Mouse (Mus musculus): ENCODE measurements around the gene Krt25. TPM values are rescaled to one million over a fixed set of nuclear protein-coding genes. Genes with fewer than 3 reads are reported as not detected.

Gene Krt25
- polyA plus RNA-seq, 1 experiment from 2014 or later, result 0.29 TPM

DNA sequence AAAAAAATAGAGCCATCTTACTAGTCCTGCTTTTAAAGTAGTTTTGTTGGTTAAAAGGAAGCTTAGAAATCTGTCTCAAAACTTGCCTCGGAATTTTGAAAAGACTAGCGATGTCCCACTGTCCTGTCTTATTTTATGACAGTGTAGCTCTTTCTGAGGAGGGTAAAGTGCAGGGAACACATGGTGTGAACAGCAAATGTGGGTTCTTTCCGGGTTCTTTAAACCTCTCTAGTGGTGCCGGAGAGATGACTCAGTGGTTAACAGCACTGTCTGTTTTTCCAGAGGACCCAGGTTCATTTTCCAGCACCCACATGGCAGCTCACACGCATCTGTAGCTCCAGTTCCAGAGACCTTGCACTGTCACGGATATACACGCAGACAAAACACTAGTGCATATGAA, 53.6 kb downstream of the Krt25 start:
- Histone ChIP-seq H3K4me2 (ENCODE audit: low read length) (no peak overlapping the region), H3K27me3 (ENCODE audit: control insufficient read depth, insufficient read depth, low read depth, low read length) (no peaks in the 10 kb centered on the region), H3K4me3 (ENCODE audit: low read depth, low read length) (no peak overlapping the region), H3K9me3 (replicated peaks; ENCODE audit: control insufficient read depth, low read length, poor library complexity, severe bottlenecking) (no peaks in the 10 kb centered on the region), H3K27ac (ENCODE audit: low read length) (no peak overlapping the region), H3K9ac (ENCODE audit: low read depth, low read length) (no peak overlapping the region), H3K36me3 (ENCODE audit: control insufficient read depth, insufficient read depth, low read length) (no peaks in the 10 kb centered on the region), H3K4me1 (ENCODE audit: control insufficient read depth, insufficient read depth, low read length) (no peaks in the 10 kb centered on the region)
- no peak for ATAC-seq
- WGBS, result 76% methylated on average over 7 of the region's 7 CpGs

DNA sequence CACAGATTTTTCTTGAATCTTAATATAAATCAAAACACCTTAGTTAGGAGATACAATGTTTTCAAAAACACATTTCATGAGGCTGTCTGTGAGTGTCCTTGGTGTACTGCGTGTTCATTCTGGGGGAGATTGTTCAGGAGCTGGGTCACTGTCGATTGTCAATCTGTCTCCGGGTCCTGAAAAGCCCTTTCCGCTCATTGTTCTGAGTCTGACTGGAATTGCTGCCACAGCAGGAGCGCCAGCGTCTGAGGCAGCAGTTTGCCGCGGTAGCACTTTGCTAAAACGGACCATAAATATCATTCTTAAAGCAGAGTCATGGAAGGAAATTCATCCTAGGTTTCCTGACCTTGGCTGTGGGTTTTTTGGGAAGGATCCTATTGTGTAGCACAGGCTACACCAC, 57.0 kb downstream of the Krt25 start:
- no peak overlapping the region for H3K27ac ChIP-seq (ENCODE audit: low read length)

More for the DNA sequence above, 57.0 kb downstream of the Krt25 start:
- H3K27me3 ChIP-seq (ENCODE audit: control insufficient read depth, insufficient read depth, low read depth, low read length), result no peaks in the 10 kb centered on the region
- WGBS, result 14% methylated on average over 9 of the region's 9 CpGs
- no peaks in the 10 kb centered on the region for H3K4me1 ChIP-seq (ENCODE audit: control insufficient read depth, insufficient read depth, low read length)
- no peak for ATAC-seq
- no peak overlapping the region for H3K4me3 ChIP-seq (ENCODE audit: low read depth, low read length)
- no peak overlapping the region for H3K4me2 ChIP-seq (ENCODE audit: low read length)
- no peaks in the 10 kb centered on the region for H3K36me3 ChIP-seq (ENCODE audit: control insufficient read depth, insufficient read depth, low read length)
- no peaks in the 10 kb centered on the region for H3K9me3 ChIP-seq (replicated peaks; ENCODE audit: control insufficient read depth, low read length, poor library complexity, severe bottlenecking)
- H3K9ac ChIP-seq (ENCODE audit: low read depth, low read length), result no peak overlapping the region

Other genes starting within 250 kb of the Krt25 start
- 0.04 and 0.09 TPM in 2 replicates for gene Tns4, start 233.6 kb downstream of the Krt25 start, polyA plus RNA-seq (2015; fragmentation: Nextera tagmentation; extraction: Ambion mirVana)
- 0.15 TPM in 1 of 2 replicates, not detected in the other for gene Ccr7, start 167.9 kb downstream of the Krt25 start, polyA plus RNA-seq (2015; fragmentation: Nextera tagmentation; extraction: Ambion mirVana)
- 270 and 326 TPM in 2 replicates for gene Smarce1, start 91.9 kb downstream of the Krt25 start, polyA plus RNA-seq (2015; fragmentation: Nextera tagmentation; extraction: Ambion mirVana)
- gene Krt222, start 78.9 kb downstream of the Krt25 start, polyA plus RNA-seq (2015; fragmentation: Nextera tagmentation; extraction: Ambion mirVana), result 8.2 and 11.3 TPM in 2 replicates
- not detected in 2 replicates for gene Krt24, start 37.7 kb downstream of the Krt25 start, polyA plus RNA-seq (2015; fragmentation: Nextera tagmentation; extraction: Ambion mirVana)
- gene Krt26, start 15.0 kb upstream of the Krt25 start, polyA plus RNA-seq (2015; fragmentation: Nextera tagmentation; extraction: Ambion mirVana), result 0.19 TPM in 2 replicates
- gene Krt27, start 28.2 kb upstream of the Krt25 start, polyA plus RNA-seq (2015; fragmentation: Nextera tagmentation; extraction: Ambion mirVana), result not detected in 2 replicates
- 0.29 and 0.46 TPM in 2 replicates for gene Krt28, start 52.0 kb upstream of the Krt25 start, polyA plus RNA-seq (2015; fragmentation: Nextera tagmentation; extraction: Ambion mirVana)
- 28.9 and 29.8 TPM in 2 replicates for gene Krt10, start 66.4 kb upstream of the Krt25 start, polyA plus RNA-seq (2015; fragmentation: Nextera tagmentation; extraction: Ambion mirVana)
- 0.14 TPM in 1 of 2 replicates, not detected in the other for gene Krt12, start 99.3 kb upstream of the Krt25 start, polyA plus RNA-seq (2015; fragmentation: Nextera tagmentation; extraction: Ambion mirVana)
- gene Krt20, start 115.2 kb upstream of the Krt25 start, polyA plus RNA-seq (2015; fragmentation: Nextera tagmentation; extraction: Ambion mirVana), result 0.21 and 0.34 TPM in 2 replicates
- 0.11 TPM in 1 of 2 replicates, not detected in the other for gene Krt23, start 170.2 kb upstream of the Krt25 start, polyA plus RNA-seq (2015; fragmentation: Nextera tagmentation; extraction: Ambion mirVana)
- gene Krt39, start 198.4 kb upstream of the Krt25 start, polyA plus RNA-seq (2015; fragmentation: Nextera tagmentation; extraction: Ambion mirVana), result not detected in 2 replicates
- not detected in 2 replicates for gene Krt40, start 220.2 kb upstream of the Krt25 start, polyA plus RNA-seq (2015; fragmentation: Nextera tagmentation; extraction: Ambion mirVana)
- gene Krtap3-3, start 227.9 kb upstream of the Krt25 start, polyA plus RNA-seq (2015; fragmentation: Nextera tagmentation; extraction: Ambion mirVana), result not detected in 2 replicates
- not detected in 2 replicates for gene Krtap3-2, start 233.9 kb upstream of the Krt25 start, polyA plus RNA-seq (2015; fragmentation: Nextera tagmentation; extraction: Ambion mirVana)
- not detected in 2 replicates for gene Gm11939, start 236.5 kb upstream of the Krt25 start, polyA plus RNA-seq (2015; fragmentation: Nextera tagmentation; extraction: Ambion mirVana)
- gene Krtap3-1, start 243.7 kb upstream of the Krt25 start, polyA plus RNA-seq (2015; fragmentation: Nextera tagmentation; extraction: Ambion mirVana), result not detected in 2 replicates

All from midbrain, embryonic 16.5 days (tissue).